Mouse (Mus musculus): ENCODE data around the gene Akna. TPM values are rescaled to one million over a fixed set of nuclear protein-coding genes. Genes with fewer than 3 reads are reported as not detected.

Akna gene
- 1 to 10 TPM; 6.1 to 6.9 TPM for total RNA-seq (2021)

GRCm38 (mm10) chr4:63403040-63403959 is at the start of gene Akna:
Gene Akna, minus strand, starts transcription at chr4:63403354.
- DNase-seq: peak; percentile 93
- intact Hi-C loops (cut with DNase I): no loop called here

- DNase-seq: no peak
- intact Hi-C loops (cut with DNase I): no loop called here
These were observed 49.4 kb upstream of the Akna start for GRCm38 (mm10) chr4:63452555-63452954.

DNA sequence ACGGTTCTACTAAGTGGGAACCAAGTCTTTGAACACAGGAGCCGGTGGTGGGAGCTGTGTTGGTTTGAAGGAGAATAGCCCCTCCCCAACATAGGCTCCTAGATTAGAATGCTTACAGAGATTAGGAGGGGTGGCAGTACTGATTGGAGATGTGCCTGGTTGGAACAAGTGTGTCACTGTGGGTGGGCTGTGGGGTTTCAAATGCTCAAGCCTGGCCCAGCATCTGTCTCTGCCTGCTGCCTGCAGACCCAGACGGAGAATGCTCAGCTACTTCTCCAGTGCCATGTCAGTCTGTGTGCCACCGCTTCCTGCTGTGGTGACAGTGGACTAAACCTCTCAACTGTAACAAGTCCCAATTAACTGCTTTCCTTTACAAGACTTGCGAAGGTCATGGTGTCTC is 47.4 kb upstream of the Akna start:
- peak; percentile 62 for DNase-seq
- intact Hi-C loops (cut with DNase I): no loop called here

GRCm38 (mm10) chr4:63444362-63445066 is 41.4 kb upstream of the Akna start:
- intact Hi-C loops (cut with DNase I): no loop called here
- no peak for DNase-seq

- no peak for DNase-seq
- intact Hi-C loops (cut with DNase I): no loop called here
These were observed 39.9 kb upstream of the Akna start for GRCm38 (mm10) chr4:63443101-63443500.

- intact Hi-C loops (cut with DNase I): no loop called here
- peak; percentile 39 for DNase-seq
These were observed 38.5 kb upstream of the Akna start for GRCm38 (mm10) chr4:63441616-63442015.

- intact Hi-C loops (cut with DNase I): no loop called here
- no peak for DNase-seq
These were observed 37.1 kb upstream of the Akna start for GRCm38 (mm10) chr4:63440262-63440661.

- no peak for DNase-seq
- intact Hi-C loops (cut with DNase I): no loop called here
These were observed 34.8 kb upstream of the Akna start for GRCm38 (mm10) chr4:63437968-63438367.

- intact Hi-C loops (cut with DNase I): no loop called here
- no peak for DNase-seq
These were observed 34.1 kb upstream of the Akna start for GRCm38 (mm10) chr4:63437119-63437815.

GRCm38 (mm10) chr4:63435402-63435801 is 32.2 kb upstream of the Akna start:
- DNase-seq: no peak
- intact Hi-C loops (cut with DNase I): no loop called here

DNA sequence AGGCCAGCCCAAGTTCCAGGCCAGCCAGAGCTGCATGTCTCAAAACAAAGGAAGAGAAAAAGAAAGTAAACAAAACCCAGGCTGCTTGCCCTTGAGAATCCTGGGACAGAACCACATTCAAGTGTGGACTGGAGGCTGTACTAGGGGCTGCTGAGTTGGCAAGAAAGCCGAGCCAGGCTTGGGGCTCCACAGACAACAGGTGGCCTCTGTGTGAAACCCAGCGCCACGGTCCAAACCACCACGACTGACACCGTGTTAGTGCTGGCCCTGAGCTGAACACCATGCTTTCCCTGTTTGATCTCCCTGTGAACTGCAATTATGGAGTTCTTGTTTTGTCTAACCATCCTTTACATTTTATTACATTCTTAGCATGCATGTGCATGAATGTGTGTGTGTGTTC is 27.9 kb upstream of the Akna start:
- intact Hi-C loops (cut with DNase I): no loop called here
- DNase-seq: no peak

GRCm38 (mm10) chr4:63430357-63430756 is 27.2 kb upstream of the Akna start:
- intact Hi-C loops (cut with DNase I): no loop called here
- no peak for DNase-seq

- intact Hi-C loops (cut with DNase I): no loop called here
- DNase-seq: no peak
These were observed 23.2 kb upstream of the Akna start for GRCm38 (mm10) chr4:63426308-63426707.

- no peak for DNase-seq
- intact Hi-C loops (cut with DNase I): loop anchor here (5.0 kb wide), 1 partner anchor 63 kb away; no protein-coding TSS in a partner anchor
These were observed 20.7 kb upstream of the Akna start for GRCm38 (mm10) chr4:63423811-63424210.

- DNase-seq: no peak
- intact Hi-C loops (cut with DNase I): loop anchor here (5.0 kb wide), 1 partner anchor 64 kb away; no protein-coding TSS in a partner anchor
These were observed 20.1 kb upstream of the Akna start for GRCm38 (mm10) chr4:63423231-63423630.

DNA sequence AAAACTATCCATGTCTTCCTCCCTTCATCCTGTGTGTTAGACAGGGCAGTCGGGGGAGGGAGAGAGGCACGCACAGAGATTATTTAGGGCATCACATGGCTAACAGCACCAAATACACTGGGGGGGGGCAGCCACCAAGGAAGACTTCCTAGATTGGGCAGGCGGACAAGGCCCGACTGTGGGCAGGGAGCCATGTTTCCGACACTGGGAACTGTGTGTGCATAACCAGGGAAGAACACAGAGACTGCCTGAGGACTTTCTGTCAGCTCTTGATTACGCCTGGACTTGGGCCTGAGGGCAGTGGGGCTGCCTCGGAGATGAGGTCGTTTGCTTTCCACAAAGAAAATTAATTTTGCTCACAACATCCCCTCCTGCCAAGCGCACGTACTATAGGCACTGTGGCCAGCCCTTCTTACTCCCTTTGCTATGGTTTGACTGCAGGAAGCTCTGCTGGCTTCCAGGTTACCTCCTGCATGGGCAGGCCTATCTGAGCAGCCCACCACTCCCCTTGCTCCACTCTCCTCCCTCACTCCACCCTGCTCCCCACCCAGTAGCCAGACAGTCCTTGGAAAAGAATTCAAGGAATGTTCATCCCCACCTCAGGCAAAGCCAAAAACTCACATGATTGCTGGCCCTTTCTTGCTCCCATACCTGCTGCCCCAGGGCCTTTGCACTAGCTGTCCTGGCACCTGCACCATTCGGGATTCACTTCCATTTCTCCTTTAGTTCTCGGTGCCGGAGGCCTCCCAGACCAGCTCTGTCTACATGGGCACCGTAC is 17.2 kb upstream of the Akna start:
- peak; percentile 61 for DNase-seq
- intact Hi-C loops (cut with DNase I): loop anchor here (5.0 kb wide), 1 partner anchor 67 kb away; no protein-coding TSS in a partner anchor

DNA sequence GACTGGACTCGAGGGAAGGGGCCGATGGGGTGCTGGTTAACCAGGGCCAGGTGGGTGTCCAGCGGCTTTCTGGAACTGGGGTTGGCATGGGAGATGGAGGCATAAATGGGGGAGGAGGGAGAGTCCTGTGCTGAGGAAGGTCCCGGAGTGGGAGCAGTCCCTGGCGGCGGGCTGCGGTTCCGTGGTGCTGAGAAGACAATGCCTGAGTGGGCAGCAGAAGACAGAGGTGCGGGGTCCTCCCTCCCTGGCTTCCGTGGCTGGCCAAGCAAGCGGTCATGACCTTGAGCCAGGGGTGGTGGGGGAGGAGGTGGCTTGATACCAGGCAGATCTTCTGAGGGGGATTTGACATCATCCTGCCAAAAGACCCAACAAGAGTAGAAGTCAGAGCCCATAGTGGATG is 15.1 kb upstream of the Akna start:
- intact Hi-C loops (cut with DNase I): loop anchor here (5.0 kb wide), 2 partner anchors 424 to 1069 kb away; no protein-coding TSS in a partner anchor
- DNase-seq: no peak

- intact Hi-C loops (cut with DNase I): loop anchor here (2.0 to 5.0 kb wide), 3 partner anchors 425 to 1070 kb away; no protein-coding TSS in a partner anchor
These were observed 14.3 kb upstream of the Akna start for GRCm38 (mm10) chr4:63417318-63417957.

DNA sequence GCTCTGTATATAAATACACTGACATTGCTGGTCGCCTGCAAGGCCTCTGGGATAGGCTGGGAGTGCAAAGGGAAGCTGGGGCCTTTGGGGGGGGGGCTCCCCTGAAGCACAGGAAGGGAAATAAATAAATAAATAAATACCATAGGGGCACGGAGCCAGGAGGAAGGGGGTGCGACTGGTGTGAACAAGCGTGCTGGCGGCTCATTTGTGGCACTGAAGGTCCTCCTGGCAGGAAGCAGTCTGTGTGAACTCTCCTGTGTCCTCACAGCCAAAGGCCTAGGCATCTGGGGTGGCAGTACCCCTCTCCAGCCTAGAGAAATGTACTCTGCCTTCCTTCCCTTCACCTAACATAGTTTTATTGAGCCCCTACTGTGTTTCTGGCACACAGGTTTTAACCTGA is 11.8 kb upstream of the Akna start:
- intact Hi-C loops (cut with DNase I): loop anchor here (5.0 kb wide), 2 partner anchors 427 to 1072 kb away; no protein-coding TSS in a partner anchor

More at GRCm38 (mm10) chr4:63417318-63417957, 14.3 kb upstream of the Akna start:
- DNase-seq: peak; percentile 90

More for the DNA sequence above, 11.8 kb upstream of the Akna start:
- no peak for DNase-seq

Data from left cerebral cortex, postnatal 4 days (tissue).